In genomic region chr8:4493686-4494440, GRCm38 (mm10) we compare ENCODE assay signal across 8 mouse cellular contexts. TPM values are rescaled to one million over a fixed set of nuclear protein-coding genes. Genes with fewer than 3 reads are reported as not detected.
DNase-seq lines count a peak whose midpoint lies in the region; ATAC-seq and TF ChIP-seq lines count a peak whose summit lies in the region.

No protein-coding gene starts in this region.

- H3K9me3 ChIP-seq in forebrain, embryonic 11.5 days (ENCODE audit: control insufficient read depth, low read length) = no peaks in the 10 kb centered on the region
- no peaks in the 10 kb centered on the region for H3K9me3 ChIP-seq in heart, embryonic 15.5 days (replicated peaks)
- no peaks in the 10 kb centered on the region for H3K9me3 ChIP-seq in liver, embryonic 12.5 days (replicated peaks)
- no peaks in the 10 kb centered on the region for H3K9me3 ChIP-seq in neural tube, embryonic 11.5 days (ENCODE audit: control insufficient read depth, low read length)

- peak overlapping the region; percentile 80 for H3K4me2 ChIP-seq in forebrain, embryonic 11.5 days (ENCODE audit: low read depth, low read length, severe bottlenecking)
- H3K4me2 ChIP-seq in heart, embryonic 15.5 days = peak overlapping the region; percentile 72
- peak overlapping the region; percentile 80 for H3K4me2 ChIP-seq in liver, embryonic 12.5 days
- peak overlapping the region; percentile 86 for H3K4me2 ChIP-seq in neural tube, embryonic 11.5 days (ENCODE audit: low read depth)

- no peaks in the 10 kb centered on the region for H3K27me3 ChIP-seq in forebrain, embryonic 11.5 days (ENCODE audit: control insufficient read depth, insufficient read depth, low read length)
- H3K27me3 ChIP-seq in heart, embryonic 15.5 days = no peaks in the 10 kb centered on the region
- H3K27me3 ChIP-seq in liver, embryonic 12.5 days (replicated peaks) = peaks cover 9% of the 10 kb centered on the region
- H3K27me3 ChIP-seq in neural tube, embryonic 11.5 days (ENCODE audit: control insufficient read depth, insufficient read depth, low read length) = no peaks in the 10 kb centered on the region
- no peaks in the 10 kb centered on the region for H3K27me3 ChIP-seq in testis, adult 2 months (ENCODE audit: control insufficient read depth, insufficient read depth, low read length)

- ATAC-seq in forebrain, embryonic 11.5 days (replicated peaks; ENCODE audit: low FRiP score) = peak; percentile 53
- peak; percentile 44 for ATAC-seq in heart, embryonic 15.5 days (replicated peaks; ENCODE audit: insufficient number of reproducible peaks, insufficient read depth, low FRiP score, low read depth)
- peak; percentile 7; the same call in 1 of the 2 replicates for ATAC-seq in liver, embryonic 12.5 days
- ATAC-seq in neural tube, embryonic 11.5 days (ENCODE audit: insufficient read depth, low FRiP score, low TSS enrichment) = peak; percentile 39

- H3K9ac ChIP-seq in forebrain, embryonic 11.5 days (ENCODE audit: low read length) = peak overlapping the region; percentile 64
- H3K9ac ChIP-seq in heart, embryonic 15.5 days = peak overlapping the region; percentile 57
- peak overlapping the region; percentile 58 for H3K9ac ChIP-seq in liver, embryonic 12.5 days
- peak overlapping the region; percentile 61 for H3K9ac ChIP-seq in neural tube, embryonic 11.5 days (ENCODE audit: low read length)

- WGBS in forebrain, embryonic 11.5 days = 8% methylated on average over 21 of the region's 21 CpGs
- 7% methylated on average over 21 of the region's 21 CpGs for WGBS in heart, embryonic 15.5 days
- WGBS in liver, embryonic 12.5 days (ENCODE audit: insufficient replicate concordance) = 12% methylated on average over 21 of the region's 21 CpGs
- 11% methylated on average over 21 of the region's 21 CpGs for WGBS in neural tube, embryonic 11.5 days

- no peak for TF ChIP-seq POLR2A in testis, adult 2 months (IDR thresholded peaks at IDR 0.05; ENCODE audit: control insufficient read depth, low read depth, low read length)

- H3K27ac ChIP-seq in forebrain, embryonic 11.5 days (ENCODE audit: low read depth, low read length) = no peak overlapping the region
- peak overlapping the region; percentile 92 for H3K27ac ChIP-seq in heart, embryonic 15.5 days
- 0 out of 2 replicates have a peak overlapping the region, but pooled peaks have one; percentile 25 for H3K27ac ChIP-seq in liver, embryonic 12.5 days
- 0 out of 2 replicates have a peak overlapping the region, but pooled peaks have one; percentile 24 for H3K27ac ChIP-seq in neural tube, embryonic 11.5 days (ENCODE audit: low read depth, low read length)
- H3K27ac ChIP-seq in testis, adult 2 months (ENCODE audit: control insufficient read depth, insufficient read depth, low read depth, low read length) = no peak overlapping the region; the same call in 1 of the 2 replicates

- no peaks in the 10 kb centered on the region for H3K36me3 ChIP-seq in forebrain, embryonic 11.5 days (ENCODE audit: control insufficient read depth, insufficient read depth, low read length)
- H3K36me3 ChIP-seq in heart, embryonic 15.5 days = no peaks in the 10 kb centered on the region
- H3K36me3 ChIP-seq in liver, embryonic 12.5 days = no peaks in the 10 kb centered on the region
- H3K36me3 ChIP-seq in neural tube, embryonic 11.5 days (ENCODE audit: control insufficient read depth, insufficient read depth, low read length) = no peaks in the 10 kb centered on the region
- no peaks in the 10 kb centered on the region for H3K36me3 ChIP-seq in testis, adult 2 months (ENCODE audit: control insufficient read depth, insufficient read depth, low read length)

- H3K4me3 ChIP-seq in forebrain, embryonic 11.5 days (ENCODE audit: low read depth, low read length) = peak overlapping the region; percentile 53
- H3K4me3 ChIP-seq in heart, embryonic 15.5 days = peak overlapping the region; percentile 59
- H3K4me3 ChIP-seq in liver, embryonic 12.5 days = peak overlapping the region; percentile 55
- peak overlapping the region; percentile 45 for H3K4me3 ChIP-seq in neural tube, embryonic 11.5 days (ENCODE audit: low read depth, low read length)
- H3K4me3 ChIP-seq in testis, adult 2 months (ENCODE audit: control insufficient read depth, low read depth, low read length) = peak overlapping the region; percentile 77

- H3K4me1 ChIP-seq in forebrain, embryonic 11.5 days (replicated peaks; ENCODE audit: control insufficient read depth, insufficient read depth, low read length) = peaks cover 5% of the 10 kb centered on the region; the same call in 1 of the 2 replicates
- peaks cover 44% of the 10 kb centered on the region for H3K4me1 ChIP-seq in heart, embryonic 15.5 days (replicated peaks)
- peaks cover 18% of the 10 kb centered on the region for H3K4me1 ChIP-seq in liver, embryonic 12.5 days
- H3K4me1 ChIP-seq in neural tube, embryonic 11.5 days (ENCODE audit: control insufficient read depth, insufficient read depth, low read length) = peaks cover 7% of the 10 kb centered on the region; the same call in 1 of the 2 replicates
- H3K4me1 ChIP-seq in testis, adult 2 months (ENCODE audit: control insufficient read depth, insufficient read depth, low read length) = peaks cover 10% of the 10 kb centered on the region

- peak; percentile 49 for DNase-seq in CD4-positive helper T cell, adult 2 months (ENCODE audit: low read depth, low spot score)
- peak; percentile 23 for DNase-seq in adrenal gland, postnatal 25 days
- DNase-seq in forebrain, embryonic 11.5 days (ENCODE audit: low spot score) = peak; percentile 63
- peak; percentile 54 for DNase-seq in kidney, postnatal 25 days
- peak; percentile 24 for DNase-seq in neural tube, embryonic 11.5 days (ENCODE audit: low spot score)

- TF ChIP-seq CTCF in testis, adult 2 months (IDR thresholded peaks at IDR 0.05; ENCODE audit: control insufficient read depth, insufficient read depth, insufficient replicate concordance, low read depth, low read length) = no peak

RNA-seq across cellular contexts. Expression of gene Cers4, which starts 1.0 kb away (rescaled TPM):
- 11.0 and 28.3 TPM in 2 replicates for total RNA-seq in adrenal gland, postnatal 25 days (2021)
- 17.0 and 22.6 TPM in 2 replicates for polyA plus RNA-seq in forebrain, embryonic 11.5 days (2014; fragmentation: Nextera tagmentation; extraction: Ambion mirVana)
- polyA plus RNA-seq in heart, embryonic 15.5 days (2015; fragmentation: Nextera tagmentation; extraction: Ambion mirVana) = 37.1 and 41.8 TPM in 2 replicates
- polyA plus RNA-seq in liver, embryonic 12.5 days (2016; fragmentation: Nextera tagmentation; extraction: Ambion mirVana) = 4.2 and 4.3 TPM in 2 replicates
- polyA plus RNA-seq in neural tube, embryonic 11.5 days (2014; fragmentation: Nextera tagmentation; extraction: Ambion mirVana) = 14.1 and 15.4 TPM in 2 replicates
- polyA plus RNA-seq in testis, adult 2 months (2012; rRNA removed) = 3.1 and 3.3 TPM in 2 replicates

Comparison
In these comparisons a context has a peak if more than half of its experiments do, and no peak if none do; other contexts are left out.
1. H3K27ac ChIP-seq: peak in heart, embryonic 15.5 days (single experiment), liver, embryonic 12.5 days (single experiment) and neural tube, embryonic 11.5 days (single experiment); none in forebrain, embryonic 11.5 days (single experiment) and testis, adult 2 months (single experiment).
2. Peak in every context shown above with its lines, with median percentiles within 50 percentile points of each other: DNase-seq, ATAC-seq, H3K4me2 ChIP-seq, H3K4me3 ChIP-seq and H3K9ac ChIP-seq.